Mouse (Mus musculus) cortical plate, adult 2 months (tissue): Measurements from ENCODE around the gene Ifitm1. TPM values are rescaled to one million over a fixed set of nuclear protein-coding genes. Genes with fewer than 3 reads are reported as not detected.

Experiments
- H3K27ac ChIP-seq: fragments of 200-500 bp; 2 replicates; pipeline ENCODE4 v1.5.1; 2012; ENCODE audit warnings: low read length, control low read depth, inconsistent platforms; ENCODE audit not compliant: insufficient read depth
- H3K4me1 ChIP-seq: fragments of 200-500 bp; 2 replicates; pipeline ENCODE4 v1.6.1; 2011; ENCODE audit warnings: low read length; ENCODE audit not compliant: control insufficient read depth, insufficient read depth
- H3K4me3 ChIP-seq: fragments of 200-500 bp; 2 replicates; pipeline ENCODE4 v1.5.1; 2011; ENCODE audit warnings: mild to moderate bottlenecking, low read length, control low read depth; ENCODE audit not compliant: insufficient read depth
- CTCF ChIP-seq: fragments of 200-500 bp; IDR thresholded peaks from 2 replicates; pipeline ENCODE4 v1.5.1; 2011; ENCODE audit warnings: mild to moderate bottlenecking, control low read depth, low read length; ENCODE audit not compliant: insufficient read depth; ENCODE audit errors: extremely low read depth
- POLR2A ChIP-seq: fragments of 200-500 bp; IDR thresholded peaks from 2 replicates; pipeline ENCODE4 v1.6.1; 2011; ENCODE audit warnings: mild to moderate bottlenecking, low read length, control low read depth; ENCODE audit not compliant: insufficient read depth; ENCODE audit errors: extremely low read depth
- polyA plus RNA-seq: library from polyadenylated mRNA; depleted of rRNA; stranded (reverse); fragments of >200 nt; gene quantifications from 2 replicates; pipeline ENCODE4 v1.2.3, GENCODE M21; 2012

The Ifitm1 gene
- polyA plus RNA-seq, 1 experiment: 28.5 TPM

DNA sequence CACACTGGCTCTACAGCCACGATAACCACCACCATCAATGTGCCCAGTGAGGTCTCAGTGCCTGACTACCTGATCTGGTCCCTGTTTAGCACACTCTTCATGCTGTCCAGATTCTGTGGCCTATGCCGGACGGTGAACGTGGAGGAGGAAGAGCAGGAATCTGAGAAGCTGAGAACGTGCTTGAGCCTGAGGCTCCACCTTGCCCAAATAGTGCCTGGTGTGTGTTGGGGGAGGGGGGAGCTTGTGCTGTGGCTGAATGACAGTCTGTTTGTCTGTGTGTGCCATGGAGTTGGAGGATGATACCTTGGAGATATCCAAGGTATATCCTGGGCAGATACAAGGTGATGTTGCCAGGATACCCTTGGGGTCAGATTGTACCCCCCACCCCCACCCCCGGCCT lies 23.2 kb downstream of the Ifitm1 start:
- no peaks in the 10 kb centered on the region for H3K4me1 ChIP-seq
- H3K4me3 ChIP-seq: no peak overlapping the region
- no peak for TF ChIP-seq CTCF
- no peak overlapping the region for H3K27ac ChIP-seq

DNA sequence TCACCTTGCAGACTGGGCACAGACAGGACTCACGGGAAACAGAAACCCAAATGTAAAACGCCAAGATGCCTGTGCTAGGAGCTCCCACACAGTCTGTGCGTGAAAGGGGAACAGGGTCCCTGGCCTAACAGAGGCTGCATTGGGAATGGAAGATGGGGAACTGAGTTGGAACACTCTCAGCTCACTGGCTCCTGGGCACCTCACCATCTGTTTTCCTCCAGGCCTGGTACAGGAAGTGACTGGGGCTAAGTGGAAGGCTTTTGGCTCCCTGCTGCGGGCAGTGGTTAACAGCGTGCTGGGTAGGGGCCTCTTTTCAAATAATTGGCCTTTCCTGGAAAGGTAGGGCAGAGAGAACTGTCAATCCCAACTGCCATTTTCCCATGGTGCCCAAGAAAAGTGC lies 23.6 kb downstream of the Ifitm1 start:
- no peaks in the 10 kb centered on the region for H3K4me1 ChIP-seq
- TF ChIP-seq CTCF (no peak), POLR2A (no peak)
- H3K4me3 ChIP-seq: no peak overlapping the region
- H3K27ac ChIP-seq: no peak overlapping the region

DNA sequence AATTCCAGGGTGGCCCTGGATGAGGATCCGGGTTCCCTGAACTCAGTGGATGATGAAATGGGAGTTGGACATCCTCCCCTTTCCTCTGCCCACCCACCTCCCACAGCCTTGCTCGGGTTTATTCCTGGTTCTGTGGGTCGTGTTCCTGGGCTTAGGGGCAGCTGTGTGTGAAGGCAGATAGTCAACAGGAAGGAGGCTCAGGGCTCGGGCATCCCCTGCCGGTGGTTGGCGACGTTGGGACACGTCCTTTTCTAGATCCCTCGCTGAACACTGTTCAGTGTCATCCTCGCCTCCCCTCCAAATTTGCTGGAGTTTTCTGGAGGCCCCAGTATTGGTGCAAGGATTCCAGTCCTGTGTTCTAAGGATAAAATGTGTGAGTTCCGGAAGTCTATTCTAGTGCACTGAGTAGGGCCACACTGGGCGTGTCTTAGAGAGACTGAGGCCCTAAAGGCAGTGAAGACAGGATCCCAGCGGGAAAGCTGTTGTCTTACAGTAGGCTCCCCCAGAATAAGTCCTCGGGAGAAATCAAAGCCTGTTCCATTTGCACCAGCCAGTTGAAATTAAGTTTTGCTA lies 24.2 kb downstream of the Ifitm1 start:
- no peak for TF ChIP-seq CTCF
- TF ChIP-seq POLR2A: no peak
- H3K27ac ChIP-seq: no peak overlapping the region
- no peak overlapping the region for H3K4me3 ChIP-seq
- H3K4me1 ChIP-seq: no peaks in the 10 kb centered on the region

- Histone ChIP-seq H3K27ac (no peak overlapping the region), H3K4me3 (no peak overlapping the region), H3K4me1 (no peaks in the 10 kb centered on the region)
- no peak for TF ChIP-seq POLR2A
- no peak for TF ChIP-seq CTCF
Observed at GRCm38 (mm10) chr7:140997817-140998216, 30.8 kb downstream of the Ifitm1 start.

- no peak for TF ChIP-seq CTCF
- no peak for TF ChIP-seq POLR2A
- Histone ChIP-seq H3K4me1 (no peaks in the 10 kb centered on the region), H3K4me3 (no peak overlapping the region), H3K27ac (peak overlapping the region; percentile 31; the same call in 1 of the 2 replicates)
Observed at GRCm38 (mm10) chr7:140998853-140999700, 32.1 kb downstream of the Ifitm1 start.

- Histone ChIP-seq H3K4me1 (no peaks in the 10 kb centered on the region), H3K27ac (no peak overlapping the region), H3K4me3 (no peak overlapping the region)
- no peak for TF ChIP-seq CTCF
- TF ChIP-seq POLR2A: no peak
Observed at GRCm38 (mm10) chr7:141000881-141001708, 34.1 kb downstream of the Ifitm1 start.

GRCm38 (mm10) chr7:141003248-141004010 lies 36.4 kb downstream of the Ifitm1 start:
- Histone ChIP-seq H3K4me3 (no peak overlapping the region), H3K27ac (no peak overlapping the region), H3K4me1 (no peaks in the 10 kb centered on the region)
- TF ChIP-seq CTCF: no peak
- no peak for TF ChIP-seq POLR2A

- no peak overlapping the region for H3K27ac ChIP-seq
- H3K4me1 ChIP-seq: no peaks in the 10 kb centered on the region
- no peak for TF ChIP-seq CTCF
- TF ChIP-seq POLR2A: no peak
- H3K4me3 ChIP-seq: no peak overlapping the region
Observed at GRCm38 (mm10) chr7:141006446-141006845, 39.4 kb downstream of the Ifitm1 start.

- no peaks in the 10 kb centered on the region for H3K4me1 ChIP-seq
- H3K4me3 ChIP-seq: no peak overlapping the region
- no peak overlapping the region for H3K27ac ChIP-seq
- TF ChIP-seq CTCF (no peak), POLR2A (no peak)
Observed at GRCm38 (mm10) chr7:141006914-141007313, 39.9 kb downstream of the Ifitm1 start.
